Mouse (Mus musculus) left cerebral cortex, postnatal 25 days (tissue): ENCODE results near the gene Stam. TPM values are rescaled to one million over a fixed set of nuclear protein-coding genes. Genes with fewer than 3 reads are reported as not detected.
A peak's percentile ranks its signal among the peaks of the same experiment; 100 is the strongest.
"Not testable (repeated sequence)": the region's sequence is repeated elsewhere in the genome, so short reads cannot be mapped to it uniquely, and the experiment has no call there.

ENCODE experiments used
- DNase-seq, 2 experiments: peaks; one replicate each; pipeline ENCODE4 v3.0.0; 2022; ENCODE audit warnings: low spot score in 2 of 2, mixed read lengths in 1 of 2
- intact Hi-C: fragments of 180-260 bp; cut with DNase I; formaldehyde crosslinking; loops from one replicate; pipeline ENCODE4 v1.15.1; 2025
- total RNA-seq, 2 experiments: library from RNA; stranded (reverse); gene quantifications; 2 replicates each; pipeline ENCODE4 v1.2.3; 2021

Stam gene
- total RNA-seq = 10 to 100 TPM; 99.1 to 99.4 TPM

DNA sequence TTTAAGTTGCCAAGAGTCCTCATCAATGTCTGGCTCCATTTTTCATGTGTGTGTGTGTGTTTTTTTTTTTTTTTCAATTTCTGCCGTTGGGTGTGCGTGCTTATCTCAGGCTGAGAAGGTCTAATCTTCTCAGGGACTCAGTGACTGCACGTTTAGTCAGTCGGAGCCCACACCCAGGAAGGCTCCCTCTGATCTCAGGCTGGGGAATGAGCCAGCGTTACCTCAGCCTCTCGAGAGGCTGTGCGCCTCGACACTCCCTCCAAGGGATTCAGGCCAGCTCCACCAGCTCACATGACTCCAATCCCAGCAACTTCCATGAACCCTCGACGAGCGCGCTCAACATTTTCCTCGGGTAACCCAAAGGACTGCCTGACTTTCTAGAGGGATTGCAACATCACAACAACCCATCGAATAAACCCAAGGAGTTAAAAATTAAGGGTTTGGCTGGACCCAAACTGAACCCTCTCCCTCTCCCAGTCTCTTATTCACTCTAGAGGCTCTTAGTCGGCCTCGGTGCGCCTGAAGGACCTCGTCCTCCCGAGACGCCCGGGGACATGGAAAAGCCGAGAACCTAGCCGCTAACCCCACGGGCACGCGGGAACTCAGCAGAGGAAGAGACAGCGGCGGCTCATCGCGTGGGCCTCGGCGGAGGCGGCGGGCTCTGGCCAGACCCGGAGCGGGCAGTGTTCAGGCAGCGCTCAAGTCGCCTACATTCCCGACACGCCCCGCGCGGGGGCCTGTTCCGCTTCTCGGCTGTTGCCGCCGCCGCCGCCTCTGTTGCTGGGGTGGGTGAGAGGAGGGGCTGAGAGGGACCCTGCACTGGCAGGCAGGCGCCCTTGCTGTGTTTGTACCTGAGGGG is at the start of gene Stam:
Stam (plus strand) TSS at position 737 of the 859 bp plus-strand sequence.
- peak; percentile 90 to 93 for DNase-seq
- intact Hi-C loops = no loop called here

DNA sequence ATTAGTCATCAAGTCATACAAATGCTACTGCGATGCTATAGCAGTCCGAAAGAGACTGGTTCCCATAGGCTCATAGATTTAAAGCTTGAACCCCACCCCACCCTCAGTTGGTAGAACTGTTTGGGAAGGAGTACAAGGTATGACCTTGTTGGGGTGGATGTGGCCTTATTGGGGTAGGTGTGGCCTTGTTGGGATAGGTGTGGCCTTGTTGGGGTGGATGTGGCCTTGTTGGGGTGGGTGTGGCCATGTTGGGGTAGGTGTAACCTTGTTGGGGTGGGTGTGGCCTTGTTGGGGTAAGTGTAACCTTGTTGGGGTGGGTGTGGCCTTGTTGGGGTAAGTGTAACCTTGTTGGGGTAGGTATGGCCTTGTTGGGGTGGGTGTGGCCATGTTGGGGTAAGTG is 32.6 kb upstream of the Stam start:
- intact Hi-C loops = no loop called here
- DNase-seq = no peak

GRCm38 (mm10) chr2:14043011-14043410 is 30.9 kb upstream of the Stam start:
- DNase-seq = no peak
- intact Hi-C loops = no loop called here

DNA sequence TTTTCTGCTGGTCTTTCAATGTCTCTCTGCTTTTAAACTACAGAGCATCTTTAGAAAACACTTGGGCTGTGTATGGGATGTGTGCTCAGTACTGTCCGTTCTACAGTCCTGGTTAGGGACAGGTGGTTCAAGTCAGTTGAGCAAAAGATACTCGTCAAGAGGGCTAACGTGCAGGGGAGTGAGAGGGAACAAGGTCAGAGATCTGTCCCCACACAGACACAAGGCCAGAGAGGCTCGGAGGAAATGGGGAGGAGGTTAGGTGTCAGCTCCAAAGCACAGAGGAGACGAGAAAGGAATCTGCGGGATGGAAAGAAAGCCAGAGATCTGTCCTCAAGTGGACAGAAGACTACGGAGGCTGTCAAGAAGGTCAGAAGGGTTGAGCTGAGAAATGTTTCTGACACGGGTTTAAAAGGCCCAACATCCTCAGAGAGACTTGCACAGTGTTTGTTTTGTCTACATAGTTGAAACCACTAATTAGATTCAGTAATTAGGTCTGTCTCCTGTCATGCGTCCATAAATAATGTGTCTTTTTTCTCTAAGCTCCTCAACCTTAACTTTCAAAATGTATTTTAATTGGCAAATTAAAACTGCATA is 30.2 kb upstream of the Stam start:
- DNase-seq = no peak
- intact Hi-C loops = no loop called here

GRCm38 (mm10) chr2:14048381-14048780 is 25.5 kb upstream of the Stam start:
- DNase-seq = peak; percentile 77 to 83

GRCm38 (mm10) chr2:14048808-14049207 is 25.1 kb upstream of the Stam start:
- no peak for DNase-seq
- intact Hi-C loops = loop anchor here (5.0 kb wide), 3 partner anchors 103 to 653 kb away; no protein-coding TSS in a partner anchor

More at GRCm38 (mm10) chr2:14048381-14048780, 25.5 kb upstream of the Stam start:
- intact Hi-C loops = loop anchor here (5.0 kb wide), 3 partner anchors 104 to 654 kb away; no protein-coding TSS in a partner anchor

DNA sequence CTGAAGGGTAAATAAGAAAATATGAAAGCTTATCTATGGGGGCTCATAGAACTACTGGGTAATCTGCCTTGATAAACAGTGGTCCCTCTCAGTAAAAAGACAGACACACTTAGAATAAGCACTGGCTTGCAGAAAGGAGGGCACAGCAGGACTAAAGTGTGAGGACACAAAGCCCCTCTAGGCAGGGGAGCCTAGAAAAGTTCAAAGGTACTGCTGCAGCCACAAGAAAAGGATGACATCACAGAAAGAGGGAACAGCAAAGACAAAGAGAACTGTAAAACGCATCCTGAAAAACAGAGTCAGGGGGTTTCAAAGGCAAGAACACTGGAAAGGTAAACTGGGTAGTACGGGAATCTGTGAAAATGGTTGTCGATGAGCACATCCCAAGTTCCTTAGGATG is 20.3 kb upstream of the Stam start:
- no peak for DNase-seq
- intact Hi-C loops = loop anchor here (10.0 kb wide), 1 partner anchor 779 kb away; the partner anchor contains the start of gene Rsu1

DNA sequence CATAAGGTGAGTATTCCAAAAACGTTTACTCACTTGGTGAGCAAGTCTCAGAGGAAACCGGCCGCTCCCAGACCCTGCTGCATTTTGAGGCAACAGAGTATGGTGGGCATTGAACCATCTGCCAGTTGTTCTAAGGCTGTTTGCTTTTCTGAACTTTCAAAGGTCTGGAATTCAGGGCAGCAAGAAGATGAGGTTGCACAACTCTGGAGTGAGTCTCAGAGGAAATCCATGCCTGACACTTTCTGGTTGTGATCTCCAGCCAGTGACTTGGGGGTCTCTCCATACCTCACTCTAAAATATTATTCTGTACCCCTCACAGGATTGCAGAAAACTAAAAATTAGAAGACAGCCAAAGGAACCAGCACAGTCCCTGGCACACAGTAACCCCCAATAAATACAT is 19.7 kb upstream of the Stam start:
- no peak for DNase-seq
- intact Hi-C loops = loop anchor here (10.0 kb wide), 1 partner anchor 779 kb away; the partner anchor contains the start of gene Rsu1

DNA sequence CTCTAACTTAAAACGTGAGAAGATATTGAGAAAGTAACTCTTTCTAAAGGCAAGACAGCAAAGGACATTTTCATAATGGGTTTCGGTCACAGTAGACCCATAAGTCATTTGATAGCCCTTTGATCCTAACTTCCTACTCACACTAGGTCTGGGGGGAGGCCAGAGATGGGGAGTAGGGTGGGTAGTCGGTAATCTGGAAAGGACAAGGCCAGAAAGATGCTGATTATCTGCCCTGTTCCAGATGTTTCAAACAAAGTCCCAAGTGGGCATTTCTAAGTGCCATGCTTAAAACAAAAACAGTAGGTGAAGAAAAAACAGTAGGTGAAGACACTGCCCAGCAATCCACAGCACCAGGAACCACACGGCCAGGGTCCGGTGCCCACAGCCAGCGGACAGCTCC is 19.2 kb upstream of the Stam start:
- no peak for DNase-seq
- intact Hi-C loops = loop anchor here (10.0 kb wide), 1 partner anchor 780 kb away; the partner anchor contains the start of gene Rsu1

- DNase-seq = no peak
- intact Hi-C loops = loop anchor here (10.0 kb wide), 1 partner anchor 780 kb away; the partner anchor contains the start of gene Rsu1
These were observed 18.7 kb upstream of the Stam start for GRCm38 (mm10) chr2:14055168-14055565.

DNA sequence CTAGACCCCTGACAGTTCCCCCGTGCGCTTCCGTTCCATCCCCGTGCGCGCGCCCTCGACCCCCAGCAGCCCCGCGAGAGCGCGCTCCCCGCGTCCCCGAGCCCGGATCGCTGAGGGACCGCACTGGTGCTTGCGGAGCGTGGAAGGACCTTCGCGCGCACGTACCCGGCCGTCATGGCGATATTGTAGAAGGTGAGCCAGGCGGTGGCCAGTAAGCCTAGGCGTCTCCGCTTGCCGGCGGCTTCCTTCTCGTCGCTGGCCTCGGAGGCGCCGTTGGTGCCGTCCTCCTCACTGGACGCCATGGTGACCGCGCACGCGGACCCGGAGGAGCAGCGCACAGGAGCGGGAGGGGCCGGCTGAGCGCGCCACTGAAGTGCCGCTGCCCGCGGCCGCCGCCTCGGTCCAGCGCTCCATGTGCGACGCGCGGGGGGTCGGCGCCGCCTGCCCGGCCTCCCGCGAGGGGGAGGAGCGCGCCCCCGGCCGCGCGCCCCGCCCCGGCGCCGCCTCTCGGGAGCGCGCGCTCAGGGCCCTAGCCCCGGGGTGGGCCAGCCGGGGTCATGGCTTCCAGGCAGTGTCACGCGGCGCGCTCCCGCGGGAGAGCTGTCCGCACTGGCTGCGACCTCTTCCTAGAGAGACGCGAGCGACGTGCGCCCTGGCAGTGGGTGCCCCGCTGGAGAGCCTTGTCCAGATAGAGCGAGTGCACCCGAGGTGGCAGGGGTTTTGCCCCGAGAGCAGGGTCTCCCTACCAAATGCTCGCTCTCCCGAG is 18.1 kb upstream of the Stam start, which contains the start of gene Hacd1:
Hacd1 (minus strand) TSS at position 570 of the 766 bp plus-strand sequence.
- peak; percentile 80 to 84 for DNase-seq
- intact Hi-C loops = loop anchor here (10.0 kb wide), 1 partner anchor 781 kb away; the partner anchor contains the start of gene Rsu1

DNA sequence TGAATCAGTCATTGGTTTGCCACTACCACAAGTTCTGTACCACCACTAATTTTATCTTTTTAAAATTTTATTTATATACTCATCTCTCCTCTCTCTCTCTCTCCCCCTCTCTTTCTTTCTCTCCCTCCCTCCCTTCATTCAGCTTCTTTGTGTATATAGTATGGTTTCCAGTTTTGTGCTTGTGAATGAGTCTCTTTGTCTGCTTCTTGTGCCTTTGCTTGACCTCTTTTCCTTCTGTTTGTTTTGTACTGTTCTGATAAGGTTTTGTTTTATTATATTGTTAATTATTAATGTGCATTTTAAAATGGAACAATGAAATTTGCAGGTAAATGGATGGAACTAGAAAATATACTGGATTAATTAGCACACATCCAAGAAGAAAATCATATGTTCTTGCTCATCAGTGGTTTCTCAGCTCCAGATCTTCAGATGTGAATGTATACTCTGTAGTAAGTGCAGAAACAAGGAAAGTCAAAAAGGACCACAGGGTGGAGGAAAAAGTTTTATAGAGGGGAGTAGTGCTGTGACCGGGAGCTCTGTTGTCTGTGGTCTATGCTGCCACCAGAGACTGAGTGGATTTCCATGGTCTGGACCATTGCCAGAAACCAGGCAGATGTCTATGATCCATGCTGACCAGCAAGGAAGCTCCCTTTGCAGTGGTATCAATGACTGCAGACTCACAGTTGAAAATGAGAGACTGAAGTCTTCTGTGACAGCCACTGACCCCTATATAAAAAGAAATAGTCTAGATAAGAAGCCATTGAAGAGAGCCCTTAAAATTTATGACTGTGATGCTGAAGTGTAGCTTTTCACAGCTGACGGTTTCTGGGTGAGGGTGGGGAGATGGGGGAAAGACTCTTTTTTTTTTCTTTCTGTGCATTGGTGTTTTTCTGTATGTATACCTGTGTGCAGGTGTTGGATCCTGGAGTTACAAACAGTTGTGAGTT is 7.9 kb upstream of the Stam start:
- no peak for DNase-seq
- intact Hi-C loops = no loop called here

DNA sequence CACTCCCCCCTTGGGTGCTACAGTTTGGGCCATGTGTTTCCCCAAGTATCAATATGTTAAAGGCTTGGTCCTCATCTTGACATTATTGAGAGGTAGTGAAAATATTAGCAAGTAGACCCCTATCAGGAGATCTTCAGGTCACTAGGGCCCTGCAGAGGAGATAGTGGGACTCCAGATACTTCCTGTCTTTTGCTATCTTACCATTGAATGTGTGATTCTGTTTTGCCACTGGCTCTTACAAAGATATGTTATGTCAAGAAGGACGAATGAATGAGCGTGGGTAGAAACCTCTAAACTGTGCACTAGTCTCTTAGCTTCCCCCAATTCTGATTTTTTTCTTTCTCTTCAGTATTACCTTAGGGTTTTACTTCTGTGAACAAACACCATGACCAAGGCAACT is 4.9 kb upstream of the Stam start:
- no peak for DNase-seq
- intact Hi-C loops = no loop called here

- peak in 1 of 2 experiments; percentile 27 for DNase-seq
- intact Hi-C loops = no loop called here
These were observed 3.4 kb upstream of the Stam start for GRCm38 (mm10) chr2:14070466-14070865.

DNA sequence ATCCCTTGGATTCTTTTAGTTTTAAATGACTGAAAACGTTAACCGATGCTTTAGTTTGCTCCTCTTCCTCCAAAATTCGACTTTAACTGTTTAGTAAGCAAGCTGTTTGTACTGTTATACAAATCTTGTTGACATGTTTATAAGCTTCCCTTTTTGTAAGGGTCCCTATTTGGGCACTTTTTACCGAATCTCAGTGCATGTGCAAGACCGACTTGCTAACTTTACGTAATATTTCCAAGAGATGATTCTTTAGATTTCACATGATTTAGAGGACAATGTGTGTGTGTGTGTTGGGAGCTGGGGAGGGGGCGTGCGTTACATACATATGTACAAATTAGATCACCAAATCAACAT is 913 bp upstream of the Stam start:
- intact Hi-C loops = no loop called here
- DNase-seq = no peak

DNA sequence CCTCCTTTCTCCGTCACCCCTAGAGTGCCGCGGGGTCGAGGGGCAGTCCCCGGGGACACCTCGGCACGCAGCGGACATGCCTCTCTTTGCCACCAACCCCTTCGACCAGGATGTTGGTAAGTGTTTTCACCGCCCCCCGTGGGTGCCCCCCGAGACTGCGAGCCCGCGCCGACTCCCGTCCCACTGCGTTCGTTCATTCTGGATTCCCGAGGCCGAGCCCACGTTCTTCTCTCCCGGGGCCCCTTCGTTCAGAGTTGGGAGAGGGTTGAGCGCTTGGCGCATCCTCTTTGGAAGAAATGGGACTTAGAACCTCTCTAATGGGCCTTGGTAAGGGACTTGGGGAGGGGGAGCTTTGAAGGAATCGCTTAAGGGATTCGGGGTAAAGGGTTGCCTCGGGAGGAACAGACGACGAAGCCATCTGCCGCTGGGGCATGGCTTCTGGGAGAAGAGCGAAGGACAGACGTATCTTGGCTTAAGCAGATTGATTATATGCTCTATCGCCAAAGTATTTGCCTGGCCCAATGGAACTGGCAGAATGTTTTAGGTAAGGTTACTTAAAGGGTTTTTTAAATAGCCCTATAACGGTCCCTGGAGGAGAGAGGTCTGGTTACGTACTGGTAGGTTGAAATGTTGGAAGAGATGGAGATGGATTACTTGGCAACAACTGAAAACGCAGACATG is 463 bp downstream of the Stam start:
- intact Hi-C loops = no loop called here
- peak in 1 of 2 experiments; percentile 10 for DNase-seq

- intact Hi-C loops, DNase-seq: not testable (repeated sequence)
These were observed 4.6 kb downstream of the Stam start for GRCm38 (mm10) chr2:14078527-14078926.

- intact Hi-C loops = no loop called here
- no peak for DNase-seq
These were observed 26.6 kb downstream of the Stam start for GRCm38 (mm10) chr2:14100533-14100932.
